Mouse (Mus musculus) bone marrow, adult 2 months (tissue): Measurements from ENCODE around the gene Ttc4. TPM values are rescaled to one million over a fixed set of nuclear protein-coding genes. Genes with fewer than 3 reads are reported as not detected.

Experiments used
- H3K27ac ChIP-seq: fragments of 200-500 bp; 2 replicates; pipeline ENCODE4 v1.5.1; 2012; ENCODE audit warnings: low read depth, mild to moderate bottlenecking, control low read depth, inconsistent platforms, low read length; ENCODE audit not compliant: control insufficient read depth, poor library complexity, insufficient read depth
- H3K4me1 ChIP-seq: fragments of 200-500 bp; 2 replicates; pipeline ENCODE4 v1.6.1; 2011; ENCODE audit warnings: low read length; ENCODE audit not compliant: control insufficient read depth, insufficient read depth
- H3K4me3 ChIP-seq: fragments of 200-500 bp; replicated peaks from 2 replicates; pipeline ENCODE3; 2011; ENCODE audit warnings: mild to moderate bottlenecking, low read depth, low read length, control low read depth; ENCODE audit not compliant: control insufficient read depth
- CTCF ChIP-seq: fragments of 200-500 bp; IDR thresholded peaks from 2 replicates; pipeline ENCODE4 v1.5.1; 2011; ENCODE audit warnings: low read length, control low read depth; ENCODE audit not compliant: control insufficient read depth, insufficient read depth
- POLR2A ChIP-seq: fragments of 200-500 bp; IDR thresholded peaks from 2 replicates; pipeline ENCODE4 v1.6.1; 2011; ENCODE audit warnings: low read depth, mild to moderate bottlenecking, control low read depth, low read length, borderline replicate concordance; ENCODE audit not compliant: control insufficient read depth
- WGBS: fragments of 180-500 bp; shearing (Covaris S2); methylation state at CpG from one replicate; pipeline ENCODE4 v1.1.7; 2018; 5-methylcytosine and 5-hydroxymethylcytosine counted together
- polyA plus RNA-seq: library from polyadenylated mRNA; stranded (reverse); fragments of >200 nt; gene quantifications from 2 replicates; pipeline ENCODE4 v1.2.4, GENCODE M21; 2011; ENCODE audit warnings: low replicate concordance; ENCODE audit not compliant: missing spikeins, insufficient read depth, insufficient read length

The Ttc4 gene
- polyA plus RNA-seq, 1 experiment, result 38.1 TPM

DNA sequence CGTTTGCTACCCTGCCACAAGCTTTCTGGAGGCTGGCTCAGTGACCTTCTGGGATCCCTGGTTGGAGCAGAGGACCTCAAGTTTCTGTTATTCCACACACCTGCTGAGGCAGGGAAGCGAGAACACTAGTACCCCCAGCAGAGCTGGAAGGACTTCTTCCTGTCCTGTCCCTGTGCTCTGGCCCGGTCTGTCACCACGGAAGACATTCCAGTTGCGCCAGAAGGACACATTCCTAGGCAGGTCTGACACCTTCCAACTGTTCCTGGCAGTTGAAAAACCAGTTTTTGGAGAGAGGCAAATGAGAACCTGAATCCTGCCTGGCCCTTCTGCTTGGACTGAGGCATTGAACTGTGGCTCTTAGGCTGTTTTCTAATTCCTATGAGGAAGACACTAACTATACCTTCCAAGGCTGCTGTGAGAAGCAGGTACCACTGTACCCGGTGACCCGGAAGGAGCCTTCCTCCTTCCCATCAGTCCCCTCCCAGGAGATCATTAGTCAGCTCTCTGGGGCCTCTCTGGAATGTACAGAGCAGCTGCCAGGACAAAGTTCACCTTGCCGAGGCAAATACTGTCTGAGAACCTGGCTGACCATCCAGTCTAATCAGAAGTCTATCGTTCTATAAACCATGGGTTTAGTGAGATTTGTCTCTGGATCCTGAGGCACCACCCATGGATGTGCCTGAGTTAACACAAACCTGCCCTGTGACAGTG, 49.9 kb downstream of the Ttc4 start:
- no peak for TF ChIP-seq POLR2A
- no peak for TF ChIP-seq CTCF
- 47% methylated on average over 9 of the region's 9 CpGs for WGBS
- no peak overlapping the region for H3K4me3 ChIP-seq
- no peaks in the 10 kb centered on the region for H3K4me1 ChIP-seq
- H3K27ac ChIP-seq, result no peak overlapping the region

DNA sequence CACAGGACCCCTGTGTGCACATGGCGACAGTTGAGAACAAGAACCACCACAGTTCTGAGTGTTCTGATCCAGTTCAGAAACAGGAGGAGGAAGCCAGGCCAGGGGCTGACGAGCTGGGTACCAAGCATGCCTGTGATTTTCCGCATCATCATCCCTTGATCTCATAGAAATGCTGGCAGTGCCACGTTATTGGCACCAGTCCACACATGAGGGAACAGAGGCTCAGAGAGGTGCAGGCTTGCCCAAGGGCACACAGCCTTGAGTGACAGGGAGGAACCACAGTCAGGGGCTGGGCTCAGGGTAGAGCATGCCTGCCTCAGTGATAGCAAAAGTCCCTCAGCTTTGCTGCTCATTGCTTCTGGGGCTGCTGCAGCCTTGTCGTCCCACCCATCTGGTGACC, 50.9 kb downstream of the Ttc4 start:
- no peak overlapping the region for H3K4me3 ChIP-seq
- no peaks in the 10 kb centered on the region for H3K4me1 ChIP-seq
- no peak overlapping the region for H3K27ac ChIP-seq
- TF ChIP-seq POLR2A, result no peak
- TF ChIP-seq CTCF, result no peak
- WGBS, result 63% methylated on average over 5 of the region's 5 CpGs

DNA sequence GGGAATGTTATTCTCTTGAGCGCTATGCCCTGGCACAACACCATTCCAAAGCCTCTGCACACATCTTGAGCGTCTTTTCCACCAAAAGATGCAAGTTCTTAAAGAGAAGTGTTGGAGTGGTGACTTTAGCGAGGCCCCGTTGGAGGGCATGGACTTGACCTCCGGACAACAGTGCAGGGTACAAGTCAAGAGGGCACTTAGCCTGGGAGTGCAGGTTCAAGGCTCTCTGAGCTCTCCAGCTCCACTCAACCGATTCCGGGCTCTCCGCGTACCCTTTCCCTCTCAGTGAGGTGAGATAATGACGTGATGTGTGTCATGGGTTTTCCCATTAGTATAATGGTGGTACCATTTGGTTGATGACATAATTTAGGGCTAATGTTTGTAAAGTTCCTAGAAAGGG, 54.5 kb downstream of the Ttc4 start:
- 83% methylated on average over 10 of the region's 10 CpGs for WGBS
- H3K27ac ChIP-seq, result no peak overlapping the region
- TF ChIP-seq POLR2A (no peak), CTCF (no peak)
- no peaks in the 10 kb centered on the region for H3K4me1 ChIP-seq
- H3K4me3 ChIP-seq, result no peak overlapping the region

DNA sequence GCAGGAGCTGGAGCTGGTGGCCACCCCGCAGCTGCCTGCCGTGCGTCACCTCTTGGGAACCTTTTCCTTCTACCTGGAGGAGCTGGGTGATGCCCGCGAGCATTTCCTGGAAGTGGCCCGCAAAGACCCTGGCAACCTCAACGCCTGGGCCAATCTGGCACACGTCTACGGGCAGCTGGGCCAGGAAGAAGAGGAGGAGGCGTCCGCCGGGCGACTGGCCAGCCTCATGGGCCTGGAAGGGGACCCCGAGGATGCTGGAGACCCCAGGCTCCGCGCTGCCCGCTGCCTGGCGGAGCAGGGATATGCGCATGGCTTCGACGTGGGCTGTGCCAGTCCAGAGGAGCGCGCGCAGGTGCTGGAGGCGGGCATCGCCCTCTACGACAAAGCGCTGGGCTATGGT, 56.0 kb downstream of the Ttc4 start:
- no peak overlapping the region for H3K27ac ChIP-seq
- no peaks in the 10 kb centered on the region for H3K4me1 ChIP-seq
- 27% methylated on average over 28 of the region's 28 CpGs for WGBS
- TF ChIP-seq POLR2A (no peak), CTCF (no peak)
- no peak overlapping the region for H3K4me3 ChIP-seq

DNA sequence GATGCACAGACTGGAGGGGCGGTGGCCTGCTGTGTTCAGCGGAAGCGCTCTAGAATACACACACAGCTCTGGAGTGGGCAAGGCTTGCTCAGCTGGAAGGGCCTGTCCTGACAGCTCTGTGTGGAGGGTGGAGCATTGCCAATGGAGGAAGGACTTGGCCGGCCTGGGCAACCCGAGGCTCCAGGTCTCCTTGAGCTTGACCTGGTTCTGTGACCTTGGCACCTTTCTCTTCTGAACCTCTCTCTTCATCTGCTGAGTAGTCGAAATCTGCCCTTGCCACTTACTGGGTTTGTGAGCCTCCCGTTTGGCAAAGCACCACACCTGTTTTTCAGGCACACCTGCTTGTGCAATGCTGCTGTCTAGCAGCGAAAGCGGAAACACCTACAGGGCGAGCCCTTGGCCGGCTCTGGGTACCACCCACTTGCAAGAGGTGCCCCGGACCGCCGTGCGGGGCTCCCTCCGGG, 56.7 kb downstream of the Ttc4 start, which contains the start of gene Ttc22:
Gene Ttc22, plus strand, starts transcription at position 403 of the 464 bp plus-strand sequence.
- H3K4me3 ChIP-seq, result no peak within 1 kb of the TSS
- WGBS, result 20% methylated on average over 16 of the region's 16 CpGs
- TF ChIP-seq POLR2A (no peak), CTCF (no peak)
- no peak within 1 kb of the TSS for H3K27ac ChIP-seq
- no peaks in the 10 kb centered on the region for H3K4me1 ChIP-seq

DNA sequence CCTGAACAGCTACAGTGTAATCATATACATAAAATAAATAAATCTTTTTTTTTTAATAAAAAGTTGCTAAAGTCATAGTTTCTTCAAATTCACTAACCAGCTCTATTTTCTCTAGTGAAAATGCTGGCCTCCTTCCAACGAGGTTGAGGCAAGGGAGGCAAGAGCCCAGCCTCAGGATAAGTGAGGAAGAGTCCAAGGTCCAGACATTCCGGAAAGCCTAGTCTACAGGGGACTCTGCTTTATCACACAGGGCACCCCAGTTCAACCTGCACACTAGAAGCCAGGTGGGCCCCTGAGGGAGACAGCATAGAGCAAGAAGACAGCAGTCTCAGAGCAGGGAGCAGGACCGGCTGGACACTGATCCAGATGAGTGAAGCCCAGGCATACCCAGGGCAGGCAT, 57.3 kb downstream of the Ttc4 start:
- Histone ChIP-seq H3K4me3 (no peak overlapping the region), H3K4me1 (no peaks in the 10 kb centered on the region), H3K27ac (no peak overlapping the region)
- TF ChIP-seq POLR2A (no peak), CTCF (no peak)
- WGBS, result 64% methylated on average over 3 of the region's 3 CpGs

DNA sequence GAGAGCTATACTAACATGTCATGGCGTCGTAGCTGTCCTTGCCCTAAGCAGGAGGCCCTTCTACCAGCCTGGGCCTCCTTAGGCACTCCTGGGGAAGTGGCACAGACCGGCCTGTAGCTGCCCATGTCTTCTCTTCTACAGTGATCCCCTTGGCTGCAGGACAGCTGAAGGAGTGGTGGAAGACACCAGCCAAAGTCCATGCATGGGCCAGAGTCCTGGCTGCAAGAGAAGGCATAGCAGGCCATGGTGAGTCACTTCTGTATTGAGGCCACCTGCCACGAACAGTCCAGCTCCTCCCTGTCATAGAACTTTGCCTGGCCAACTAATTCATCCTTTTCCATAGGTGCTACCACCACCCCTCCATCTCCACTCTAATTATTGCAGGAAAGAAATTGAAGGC, 59.8 kb downstream of the Ttc4 start:
- no peak overlapping the region for H3K4me3 ChIP-seq
- no peaks in the 10 kb centered on the region for H3K4me1 ChIP-seq
- WGBS, result 73% methylated on average over 4 of the region's 4 CpGs
- H3K27ac ChIP-seq, result no peak overlapping the region
- TF ChIP-seq POLR2A (no peak), CTCF (no peak)

DNA sequence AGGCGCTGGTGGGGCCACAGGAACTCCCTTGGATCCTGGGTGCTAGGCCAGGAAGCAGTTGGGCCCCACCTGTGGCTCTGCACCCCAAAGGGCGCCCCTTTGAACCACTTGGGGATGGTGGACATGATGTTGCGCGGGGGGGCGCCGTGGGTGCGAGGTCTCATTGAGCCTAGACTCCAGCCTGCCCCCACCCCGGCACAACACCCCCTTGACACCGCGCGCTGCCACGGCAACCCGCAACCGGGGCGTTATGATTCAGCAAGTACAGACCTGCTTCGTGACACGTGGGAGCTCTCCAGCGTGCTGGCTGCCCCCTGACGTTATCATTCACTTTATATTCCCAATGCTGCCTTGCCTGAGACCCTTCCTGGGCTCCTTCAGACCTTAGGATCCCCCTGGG, 61.7 kb downstream of the Ttc4 start, which contains the start of gene Lexm:
Gene Lexm, minus strand, starts transcription at position 186 of the 400 bp plus-strand sequence.
- Histone ChIP-seq H3K27ac (no peak within 1 kb of the TSS), H3K4me1 (no peaks in the 10 kb centered on the region), H3K4me3 (no peak within 1 kb of the TSS)
- TF ChIP-seq CTCF (no peak), POLR2A (no peak)
- under 1% methylated on average over 19 of the region's 19 CpGs for WGBS

DNA sequence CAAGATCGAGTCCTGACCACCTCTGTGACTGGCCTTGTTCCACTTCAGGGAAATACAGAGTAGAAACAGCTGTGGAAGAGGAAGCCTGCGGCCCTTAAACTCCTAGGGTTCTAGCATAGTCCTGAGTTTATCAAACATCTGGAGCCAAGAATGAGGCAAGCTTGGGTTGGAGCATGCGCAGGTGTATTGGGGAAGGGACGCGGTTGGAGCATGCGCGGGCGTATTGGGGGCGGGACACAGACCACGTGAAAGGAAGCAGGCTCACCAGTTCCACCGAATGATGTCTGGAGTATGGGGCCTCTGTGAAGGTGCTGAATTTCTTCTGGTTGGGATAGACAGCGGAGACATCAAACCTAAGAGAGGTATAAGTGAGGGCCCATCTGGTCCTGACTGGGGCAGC, 63.1 kb downstream of the Ttc4 start:
- Histone ChIP-seq H3K4me3 (no peak overlapping the region), H3K4me1 (no peaks in the 10 kb centered on the region), H3K27ac (no peak overlapping the region)
- TF ChIP-seq CTCF (no peak), POLR2A (no peak)
- 75% methylated on average over 12 of the region's 12 CpGs for WGBS
